Mouse (Mus musculus) frontal cortex, postnatal 14 days (tissue): ENCODE measurements around the gene Cox10.

Experiments
- DNase-seq, 2 experiments: peaks; one replicate each; pipeline ENCODE4 v3.0.0; 2022; ENCODE audit warnings: low spot score in 2 of 2

Gene Cox10

GRCm38 (mm10) chr11:63999431-63999830, 79.8 kb downstream of the Cox10 start:
- no peak for DNase-seq

GRCm38 (mm10) chr11:63991958-63992357, 87.3 kb downstream of the Cox10 start:
- no peak for DNase-seq

- no peak for DNase-seq
Observed at GRCm38 (mm10) chr11:63990759-63991158, 88.5 kb downstream of the Cox10 start.

GRCm38 (mm10) chr11:63990311-63990710, 89.0 kb downstream of the Cox10 start:
- no peak for DNase-seq

GRCm38 (mm10) chr11:63988991-63989860, 90.0 kb downstream of the Cox10 start:
- no peak for DNase-seq

GRCm38 (mm10) chr11:63988031-63988665, 91.1 kb downstream of the Cox10 start:
- DNase-seq: no peak

GRCm38 (mm10) chr11:63986710-63987109, 92.6 kb downstream of the Cox10 start:
- no peak for DNase-seq

GRCm38 (mm10) chr11:63985481-63985880, 93.8 kb downstream of the Cox10 start:
- DNase-seq: no peak

GRCm38 (mm10) chr11:63984622-63985168, 94.6 kb downstream of the Cox10 start:
- DNase-seq: no peak

- DNase-seq: no peak
Observed at GRCm38 (mm10) chr11:63977741-63978140, 101.5 kb downstream of the Cox10 start.

- DNase-seq: no peak
Observed at GRCm38 (mm10) chr11:63976775-63977174, 102.5 kb downstream of the Cox10 start.

- no peak for DNase-seq
Observed at GRCm38 (mm10) chr11:63975260-63975899, 103.9 kb downstream of the Cox10 start.

GRCm38 (mm10) chr11:63973973-63974372, 105.3 kb downstream of the Cox10 start:
- no peak for DNase-seq

- DNase-seq: no peak
Observed at GRCm38 (mm10) chr11:63971462-63971861, 107.8 kb downstream of the Cox10 start.

GRCm38 (mm10) chr11:63970818-63971217, 108.5 kb downstream of the Cox10 start:
- no peak for DNase-seq

GRCm38 (mm10) chr11:63969205-63969910, 109.9 kb downstream of the Cox10 start:
- no peak for DNase-seq

- DNase-seq: no peak
Observed at GRCm38 (mm10) chr11:63968388-63969035, 110.8 kb downstream of the Cox10 start.

- DNase-seq: no peak
Observed at GRCm38 (mm10) chr11:63967641-63968387, 111.5 kb downstream of the Cox10 start.

GRCm38 (mm10) chr11:63965437-63965836, 113.8 kb downstream of the Cox10 start:
- DNase-seq: no peak

- no peak for DNase-seq
Observed at GRCm38 (mm10) chr11:63957207-63957606, 122.1 kb downstream of the Cox10 start.
